Mouse (Mus musculus) ES-E14 (cell line): Measurements from ENCODE around the gene Slc6a1.

Experiments used
- CHD2 ChIP-seq: IDR thresholded peaks from 2 replicates; pipeline ENCODE4 v1.6.1; 2014; ENCODE audit warnings: mild to moderate bottlenecking, low read depth, low read length, inconsistent platforms
- HCFC1 ChIP-seq: IDR thresholded peaks from 2 replicates; pipeline ENCODE4 v1.6.1; 2012; ENCODE audit warnings: low read length, inconsistent platforms, borderline replicate concordance; ENCODE audit not compliant: insufficient read depth
- MAFK ChIP-seq: IDR thresholded peaks from 2 replicates; pipeline ENCODE4 v1.6.1; 2014; ENCODE audit warnings: mild to moderate bottlenecking, low read depth, low read length, inconsistent platforms; ENCODE audit not compliant: insufficient read depth
- ZC3H11A ChIP-seq: IDR thresholded peaks from 2 replicates; pipeline ENCODE4 v1.6.1; 2012; ENCODE audit warnings: low read depth, mild to moderate bottlenecking, inconsistent platforms, low read length, borderline replicate concordance
- ZNF384 ChIP-seq: IDR thresholded peaks from 2 replicates; pipeline ENCODE4 v1.6.1; 2012; ENCODE audit warnings: low read depth, low read length, inconsistent platforms

DNA sequence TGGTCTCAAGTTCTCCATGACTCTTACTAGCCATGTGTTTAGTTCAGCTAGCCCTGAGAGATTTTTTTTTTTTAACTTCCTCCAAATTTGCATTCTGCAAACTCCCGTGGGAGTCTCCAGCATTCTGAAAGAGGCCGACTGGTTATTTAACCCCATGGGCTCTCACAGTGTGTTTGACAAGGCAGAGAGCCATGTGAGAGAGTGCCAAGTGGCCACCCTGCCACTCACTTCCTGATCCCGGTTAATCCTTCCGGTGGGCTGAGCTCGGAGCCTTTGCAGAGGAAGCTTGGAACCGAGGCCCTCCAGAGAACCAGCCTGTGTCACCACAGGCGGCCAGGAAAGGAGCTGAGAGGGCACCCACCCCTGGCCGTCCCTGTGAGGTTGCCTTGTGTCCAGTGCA lies 11.1 kb downstream of the Slc6a1 start:
- TF ChIP-seq HCFC1, result no peak
- no peak for TF ChIP-seq MAFK
- TF ChIP-seq ZC3H11A, result no peak
- no peak for TF ChIP-seq CHD2
- TF ChIP-seq ZNF384, result no peak
